Mouse (Mus musculus): ENCODE data around the gene Ythdc1. TPM values are rescaled to one million over a fixed set of nuclear protein-coding genes. Genes with fewer than 3 reads are reported as not detected.

Gene Ythdc1
- polyA plus RNA-seq, 1 experiment from 2014 or later: 44.1 TPM

Other genes starting within 250 kb of the Ythdc1 start
- not detected in 2 replicates for gene Tmprss11f, start 171.8 kb upstream of the Ythdc1 start, polyA plus RNA-seq (2015; fragmentation: Nextera tagmentation; extraction: Ambion mirVana)
- not detected in 2 replicates for gene Tmprss11b, start 127.9 kb upstream of the Ythdc1 start, polyA plus RNA-seq (2015; fragmentation: Nextera tagmentation; extraction: Ambion mirVana)
- 0.07 TPM in 1 of 2 replicates, not detected in the other for gene Tmprss11e, start 58.4 kb upstream of the Ythdc1 start, polyA plus RNA-seq (2015; fragmentation: Nextera tagmentation; extraction: Ambion mirVana)
- 0.13 TPM in 1 of 2 replicates, not detected in the other for gene Ugt2b34, start 102.7 kb downstream of the Ythdc1 start, polyA plus RNA-seq (2015; fragmentation: Nextera tagmentation; extraction: Ambion mirVana)
- not detected in 2 replicates for gene Ugt2b1, start 122.3 kb downstream of the Ythdc1 start, polyA plus RNA-seq (2015; fragmentation: Nextera tagmentation; extraction: Ambion mirVana)
- gene Ugt2b35, start 196.6 kb downstream of the Ythdc1 start, polyA plus RNA-seq (2015; fragmentation: Nextera tagmentation; extraction: Ambion mirVana): not detected in 2 replicates